Mouse (Mus musculus) retina, embryonic 14.5 days (tissue): ENCODE measurements around the gene Olfr491.

ENCODE experiments used
- DNase-seq: peaks from one replicate; pipeline ENCODE4 v3.0.0-alpha.2; 2015; ENCODE audit warnings: low spot score

Olfr491 gene

GRCm38 (mm10) chr7:108313151-108313550 lies at the start of gene Olfr491:
Olfr491 (plus strand) TSS chr7:108313451.
- DNase-seq: no peak

- DNase-seq: no peak
Observed at GRCm38 (mm10) chr7:108288834-108289233, 24.4 kb upstream of the Olfr491 start, which contains the start of gene Olfr490. Olfr490 (minus strand) TSS chr7:108288934.

GRCm38 (mm10) chr7:108323574-108323973 lies 10.3 kb downstream of the Olfr491 start, which contains the start of gene Olfr492:
Olfr492 (minus strand) TSS chr7:108323674.
- no peak for DNase-seq

- no peak for DNase-seq
Observed at GRCm38 (mm10) chr7:108346879-108347278, 33.6 kb downstream of the Olfr491 start, which contains the start of gene Olfr493. Olfr493 (minus strand) TSS chr7:108346979.

GRCm38 (mm10) chr7:108365035-108365434 lies 51.8 kb downstream of the Olfr491 start, which contains the start of gene Olfr494:
Olfr494 (plus strand) TSS chr7:108365335.
- no peak for DNase-seq
